Mouse (Mus musculus) kidney, adult 2 months (tissue): ENCODE data around the gene Acaa1b.

Experiments used
- CTCF ChIP-seq: fragments of 200-500 bp; conservative IDR thresholded peaks from 2 replicates; pipeline ENCODE4 v1.5.1; 2011; ENCODE audit warnings: low read depth, mild to moderate bottlenecking, control low read depth, low read length, moderate library complexity, mixed read lengths; ENCODE audit not compliant: insufficient read depth, insufficient read length
- POLR2A ChIP-seq: fragments of 200-500 bp; IDR thresholded peaks from one replicate; pipeline ENCODE4 v1.6.1; 2011; ENCODE audit warnings: low read depth, low read length, control low read depth

DNA sequence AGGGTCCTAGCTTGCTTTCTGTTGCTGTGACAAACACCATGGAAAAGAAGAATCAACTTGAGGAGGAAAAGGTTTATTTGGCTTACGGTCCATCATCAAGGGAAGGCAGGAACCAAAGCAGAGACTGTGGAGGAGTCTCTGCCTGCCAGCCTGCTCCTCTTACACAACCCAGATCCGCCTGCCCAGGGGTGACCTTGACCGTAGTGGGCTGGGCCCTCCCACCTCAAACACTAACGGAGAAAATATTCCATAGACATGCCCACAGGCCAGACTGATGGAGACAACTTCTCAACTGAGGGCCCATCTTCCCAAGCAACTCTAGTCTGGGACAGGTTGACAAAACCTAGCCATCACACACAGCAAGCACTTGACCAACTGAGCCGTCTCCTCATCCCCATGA lies 14.8 kb downstream of the Acaa1b start:
- TF ChIP-seq POLR2A = no peak
- no peak for TF ChIP-seq CTCF
